Mouse (Mus musculus): ENCODE measurements around the gene Dvl3.

GRCm38 (mm10) chr16:20547423-20547822 is 30.6 kb downstream of the Dvl3 start:
- no peak for TF ChIP-seq GATA1 (IDR thresholded peaks at IDR 0.05; ENCODE audit: borderline replicate concordance, low read length)
- no peak for TF ChIP-seq FLI1 (IDR thresholded peaks at IDR 0.05; ENCODE audit: low read length)
